Mouse (Mus musculus) heart, embryonic 11.5 days (tissue): ENCODE measurements around the gene Sirt2. TPM values are rescaled to one million over a fixed set of nuclear protein-coding genes. Genes with fewer than 3 reads are reported as not detected.

Experiments used
- ATAC-seq: fragments of 200-750 bp; cut with Nextera tagmentation; replicated peaks from 2 replicates; pipeline ENCODE4 v1.8.0; 2017; ENCODE audit warnings: moderate library complexity; ENCODE audit not compliant: insufficient number of reproducible peaks, low FRiP score, low TSS enrichment
- H3K27ac ChIP-seq: fragments of 300-500 bp; sonication (generic); 2 replicates; pipeline ENCODE4 v1.5.1; 2014; ENCODE audit warnings: mild to moderate bottlenecking, low read depth, low read length
- H3K27me3 ChIP-seq: fragments of 300-500 bp; sonication (generic); 2 replicates; pipeline ENCODE4 v1.6.1; 2014; ENCODE audit warnings: mild to moderate bottlenecking, low read length, mixed read lengths; ENCODE audit not compliant: control insufficient read depth, insufficient read depth
- H3K36me3 ChIP-seq: fragments of 300-500 bp; sonication (generic); 2 replicates; pipeline ENCODE4 v1.6.1; 2014; ENCODE audit warnings: mild to moderate bottlenecking, low read length, moderate library complexity, mixed read lengths; ENCODE audit not compliant: control insufficient read depth, insufficient read depth
- H3K4me1 ChIP-seq: fragments of 300-500 bp; sonication (generic); 2 replicates; pipeline ENCODE4 v1.6.1; 2014; ENCODE audit warnings: low read length; ENCODE audit not compliant: control insufficient read depth, insufficient read depth
- H3K4me2 ChIP-seq: fragments of 300-500 bp; sonication (generic); 2 replicates; pipeline ENCODE4 v1.6.1; 2014; ENCODE audit warnings: mild to moderate bottlenecking, moderate library complexity
- H3K4me3 ChIP-seq: fragments of 300-500 bp; sonication (generic); 2 replicates; pipeline ENCODE4 v1.5.1; 2014; ENCODE audit warnings: low read depth, low read length
- H3K9ac ChIP-seq: fragments of 300-500 bp; sonication (generic); 2 replicates; pipeline ENCODE4 v1.6.1; 2014; ENCODE audit warnings: mild to moderate bottlenecking, low read depth, low read length, moderate library complexity
- H3K9me3 ChIP-seq: fragments of 300-500 bp; sonication (generic); replicated peaks from 2 replicates; pipeline ENCODE4 v1.6.1; 2016; ENCODE audit warnings: low read length; ENCODE audit not compliant: control insufficient read depth
- WGBS: fragments of 180-500 bp; shearing (Covaris S2); extraction: QIAGEN DNeasy Blood & Tissue Kit; methylation state at CpG from one replicate; pipeline ENCODE4 v1.1.7; 2014; ENCODE audit not compliant: insufficient replicate concordance; 5-methylcytosine and 5-hydroxymethylcytosine counted together
- polyA plus RNA-seq: library from polyadenylated mRNA; unstranded; fragments of >200 nt; fragmentation: Nextera tagmentation; extraction: Ambion mirVana; gene quantifications from 2 replicates; pipeline ENCODE4 v1.2.1, GENCODE M21; 2014

Sirt2 gene
- polyA plus RNA-seq, 1 experiment from 2014 or later: 52.2 TPM

- Histone ChIP-seq H3K9me3 (no peaks in the 10 kb centered on the region), H3K27me3 (no peaks in the 10 kb centered on the region), H3K4me1 (peaks cover 47% of the 10 kb centered on the region), H3K4me2 (no peak overlapping the region), H3K9ac (no peak overlapping the region), H3K36me3 (peaks cover 91% of the 10 kb centered on the region), H3K27ac (no peak overlapping the region), H3K4me3 (peak overlapping the region; percentile 3; the same call in 1 of the 2 replicates)
- 89% methylated on average over 4 of the region's 4 CpGs for WGBS
- no peak for ATAC-seq
Observed at GRCm38 (mm10) chr7:28817957-28818356, 51.4 kb downstream of the Sirt2 start.

GRCm38 (mm10) chr7:28818436-28818835 is 51.9 kb downstream of the Sirt2 start:
- WGBS: 87% methylated on average over 18 of the region's 18 CpGs
- peaks cover 42% of the 10 kb centered on the region for H3K4me1 ChIP-seq
- no peak overlapping the region for H3K4me3 ChIP-seq
- H3K9ac ChIP-seq: no peak overlapping the region
- no peak overlapping the region for H3K4me2 ChIP-seq
- peaks cover 87% of the 10 kb centered on the region for H3K36me3 ChIP-seq
- H3K27me3 ChIP-seq: no peaks in the 10 kb centered on the region
- no peaks in the 10 kb centered on the region for H3K9me3 ChIP-seq
- ATAC-seq: no peak
- no peak overlapping the region for H3K27ac ChIP-seq

- Histone ChIP-seq H3K9ac (no peak overlapping the region), H3K4me3 (no peak overlapping the region), H3K27ac (no peak overlapping the region), H3K4me1 (peaks cover 37% of the 10 kb centered on the region), H3K4me2 (no peak overlapping the region), H3K27me3 (no peaks in the 10 kb centered on the region), H3K9me3 (no peaks in the 10 kb centered on the region), H3K36me3 (peaks cover 82% of the 10 kb centered on the region)
- ATAC-seq: no peak
- WGBS: 81% methylated on average over 4 of the region's 4 CpGs
Observed at GRCm38 (mm10) chr7:28818861-28819452, 52.4 kb downstream of the Sirt2 start.

- Histone ChIP-seq H3K36me3 (peaks cover 76% of the 10 kb centered on the region), H3K4me2 (no peak overlapping the region), H3K9ac (no peak overlapping the region), H3K4me1 (peaks cover 35% of the 10 kb centered on the region), H3K9me3 (no peaks in the 10 kb centered on the region), H3K4me3 (no peak overlapping the region), H3K27me3 (no peaks in the 10 kb centered on the region), H3K27ac (no peak overlapping the region)
- 88% methylated on average over 4 of the region's 4 CpGs for WGBS
- ATAC-seq: no peak
Observed at GRCm38 (mm10) chr7:28819571-28819970, 53.0 kb downstream of the Sirt2 start.

- no peak overlapping the region for H3K9ac ChIP-seq
Observed at GRCm38 (mm10) chr7:28820358-28821260, 54.1 kb downstream of the Sirt2 start.

GRCm38 (mm10) chr7:28821261-28821831 is 54.8 kb downstream of the Sirt2 start:
- ATAC-seq: no peak
- Histone ChIP-seq H3K36me3 (peaks cover 61% of the 10 kb centered on the region), H3K9me3 (no peaks in the 10 kb centered on the region), H3K27ac (no peak overlapping the region), H3K4me3 (no peak overlapping the region), H3K27me3 (no peaks in the 10 kb centered on the region), H3K9ac (no peak overlapping the region), H3K4me2 (no peak overlapping the region), H3K4me1 (peaks cover 30% of the 10 kb centered on the region)
- WGBS: 65% methylated on average over 10 of the region's 10 CpGs

More at GRCm38 (mm10) chr7:28820358-28821260, 54.1 kb downstream of the Sirt2 start:
- H3K4me3 ChIP-seq: no peak overlapping the region
- no peak overlapping the region for H3K4me2 ChIP-seq
- H3K9me3 ChIP-seq: no peaks in the 10 kb centered on the region
- H3K27me3 ChIP-seq: no peaks in the 10 kb centered on the region
- 0 out of 2 replicates have a peak overlapping the region, but pooled peaks have one; percentile 29 for H3K27ac ChIP-seq
- H3K36me3 ChIP-seq: peaks cover 68% of the 10 kb centered on the region
- WGBS: 74% methylated on average over 12 of the region's 12 CpGs
- H3K4me1 ChIP-seq: peaks cover 32% of the 10 kb centered on the region
- no peak for ATAC-seq

GRCm38 (mm10) chr7:28822556-28822955 is 56.0 kb downstream of the Sirt2 start:
- Histone ChIP-seq H3K4me1 (peaks cover 26% of the 10 kb centered on the region), H3K4me3 (no peak overlapping the region), H3K9me3 (no peaks in the 10 kb centered on the region), H3K4me2 (no peak overlapping the region), H3K27me3 (no peaks in the 10 kb centered on the region), H3K36me3 (peaks cover 49% of the 10 kb centered on the region), H3K27ac (no peak overlapping the region), H3K9ac (no peak overlapping the region)
- ATAC-seq: no peak
- WGBS: 86% methylated on average over 1 of the region's 1 CpGs

GRCm38 (mm10) chr7:28822993-28823903 is 56.7 kb downstream of the Sirt2 start:
- peaks cover 42% of the 10 kb centered on the region for H3K36me3 ChIP-seq
- no peaks in the 10 kb centered on the region for H3K9me3 ChIP-seq
- 53% methylated on average over 10 of the region's 10 CpGs for WGBS
- no peak overlapping the region for H3K27ac ChIP-seq
- no peak overlapping the region for H3K9ac ChIP-seq
- H3K4me3 ChIP-seq: no peak overlapping the region
- no peaks in the 10 kb centered on the region for H3K27me3 ChIP-seq
- no peak for ATAC-seq
- H3K4me1 ChIP-seq: peaks cover 23% of the 10 kb centered on the region
- H3K4me2 ChIP-seq: no peak overlapping the region
